Mouse (Mus musculus) gastrocnemius, postnatal 14 days (tissue): ENCODE results near the gene Naa80. TPM values are rescaled to one million over a fixed set of nuclear protein-coding genes. Genes with fewer than 3 reads are reported as not detected.
A peak's percentile ranks its signal among the peaks of the same experiment; 100 is the strongest.

Source experiments
- DNase-seq: peaks from one replicate; pipeline ENCODE4 v3.0.0; 2021; ENCODE audit warnings: mixed read lengths
- intact Hi-C: fragments of 180-260 bp; cut with DNase I; formaldehyde crosslinking; loops from one replicate; pipeline ENCODE4 v1.15.1; 2025; ENCODE audit warnings: low total_unique reads
- total RNA-seq, 2 experiments: library from RNA; stranded (reverse); gene quantifications; 2 replicates each; pipeline ENCODE4 v1.2.3; 2021

Gene Naa80
- total RNA-seq, 2 experiments from 2014 or later = 12.0 TPM

DNA sequence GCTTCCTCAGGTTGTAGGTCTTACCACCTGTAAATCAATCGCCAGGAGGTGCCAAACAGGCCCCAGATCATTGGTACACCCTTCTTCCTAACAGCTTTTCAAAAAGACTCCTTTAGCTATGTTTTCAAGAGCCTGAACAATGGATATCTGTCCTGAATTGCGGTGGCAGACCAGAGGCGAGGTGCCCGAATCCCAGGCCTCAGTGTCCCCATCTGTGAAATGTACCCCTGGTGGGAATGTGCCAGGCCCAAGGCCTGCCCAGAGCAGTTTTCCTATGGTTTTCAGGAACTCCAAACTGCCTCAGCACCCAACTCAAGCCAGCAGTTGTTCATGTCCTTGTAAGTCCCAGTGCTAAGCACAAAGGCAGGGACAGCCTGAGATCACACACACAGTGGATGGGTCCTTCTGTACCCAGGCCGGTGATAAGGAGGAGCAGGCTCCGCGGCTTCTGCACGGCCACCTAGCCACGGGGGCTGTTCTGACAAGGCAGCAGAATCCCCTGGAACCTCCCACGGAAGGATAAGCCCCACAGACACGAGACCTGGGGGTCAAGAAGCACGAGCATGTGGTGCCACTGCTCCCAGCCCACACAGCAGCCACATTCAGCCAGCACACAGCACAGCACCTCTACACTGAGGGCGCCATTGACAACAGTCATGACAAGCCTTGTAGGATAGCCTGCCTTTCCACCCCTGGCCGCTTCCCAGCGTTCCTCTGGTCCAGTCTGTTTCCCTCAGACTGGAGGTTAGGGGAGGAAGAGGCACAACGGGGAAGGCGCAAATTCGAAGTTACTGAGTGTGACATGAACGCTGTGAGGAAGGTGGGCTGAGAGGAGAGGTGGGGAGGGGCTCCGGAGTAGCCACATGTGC is 48.9 kb downstream of the Naa80 start:
- DNase-seq = no peak
- intact Hi-C loops = no loop called here

DNA sequence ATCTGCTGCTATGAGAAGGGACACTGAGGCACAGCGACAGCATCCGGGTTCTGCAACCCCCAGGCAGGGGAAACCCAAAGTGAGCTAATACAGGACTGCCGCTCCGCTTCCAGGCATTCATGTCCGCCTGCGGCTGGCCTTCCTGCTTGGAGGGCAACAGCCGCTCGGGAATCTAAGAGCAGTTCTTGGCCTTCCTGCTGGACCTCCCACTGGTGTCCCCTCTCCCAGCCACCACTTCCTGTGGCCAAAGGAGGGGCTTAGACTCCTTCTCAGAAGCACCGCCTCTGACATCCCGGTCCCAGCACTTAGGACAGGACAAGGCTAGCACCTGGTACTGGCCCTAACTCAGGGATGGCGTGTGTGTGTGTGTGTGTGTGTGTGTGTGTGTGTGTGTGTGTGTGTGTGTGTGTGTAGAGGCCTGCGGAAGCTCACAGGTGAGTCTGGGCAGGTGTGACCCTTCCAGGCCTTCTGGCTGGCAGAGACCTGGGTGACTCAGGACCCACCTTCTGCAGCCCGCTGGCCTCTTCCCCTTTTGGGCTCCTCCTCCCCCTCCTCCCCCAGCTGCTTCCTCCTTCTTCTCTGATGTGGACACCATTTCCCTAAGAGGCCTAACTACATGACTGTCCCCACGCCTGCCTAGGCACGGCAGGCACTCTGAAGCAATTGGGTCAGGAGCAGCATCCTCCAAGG is 50.2 kb downstream of the Naa80 start:
- DNase-seq = peak; percentile 59
- intact Hi-C loops = no loop called here

GRCm38 (mm10) chr9:107629411-107629730 is 50.7 kb downstream of the Naa80 start:
- intact Hi-C loops = no loop called here
- DNase-seq = no peak

DNA sequence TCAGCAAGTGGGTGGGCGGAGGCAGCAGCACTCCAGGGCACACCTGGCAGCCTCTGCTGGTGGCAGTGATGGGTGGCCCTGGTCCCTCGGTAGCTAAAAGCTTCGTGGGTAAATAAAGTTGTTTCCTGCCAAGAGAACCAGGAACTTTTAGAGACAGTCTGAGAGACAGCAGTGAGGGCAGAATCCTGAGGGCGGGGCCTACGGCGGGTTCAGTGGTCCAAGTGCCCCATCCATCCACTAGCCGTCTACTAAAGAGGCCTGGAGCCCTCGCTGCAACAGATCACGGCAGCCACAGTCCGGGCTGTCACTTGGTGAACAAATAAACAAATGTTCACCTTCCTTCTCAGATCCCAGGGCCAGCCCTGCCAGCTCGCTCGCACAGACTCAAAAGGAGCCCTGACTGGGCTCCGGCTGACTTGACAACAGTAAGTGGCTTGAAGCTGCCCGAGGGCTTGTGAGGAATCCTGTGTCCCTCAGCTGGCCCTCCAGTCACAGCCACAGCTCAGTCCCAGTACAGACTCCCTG is 51.3 kb downstream of the Naa80 start:
- intact Hi-C loops = no loop called here
- DNase-seq = no peak

DNA sequence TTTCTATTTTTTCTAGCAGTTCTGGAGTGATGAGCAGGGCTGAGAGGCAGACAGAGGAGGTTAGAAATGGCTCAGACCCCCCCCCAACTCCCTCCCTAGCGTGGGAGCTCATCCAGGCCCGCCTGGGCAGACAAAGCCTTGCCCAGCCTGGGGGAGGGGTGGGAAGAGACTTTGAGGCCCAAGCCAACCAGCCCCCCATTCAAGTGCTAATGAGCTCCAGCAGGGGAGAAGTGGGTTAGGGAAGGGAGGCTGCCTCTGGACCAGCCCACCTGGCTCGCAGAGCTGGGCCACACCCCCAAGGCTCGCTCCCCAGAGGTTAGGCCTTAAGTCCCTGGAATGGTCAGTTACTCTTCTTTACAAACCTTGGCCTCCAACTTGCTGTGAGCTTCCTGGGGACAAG is 51.9 kb downstream of the Naa80 start:
- no peak for DNase-seq

GRCm38 (mm10) chr9:107631311-107631826 is 52.7 kb downstream of the Naa80 start:
- intact Hi-C loops = no loop called here
- no peak for DNase-seq

More for the DNA sequence above, 51.9 kb downstream of the Naa80 start:
- intact Hi-C loops = no loop called here

GRCm38 (mm10) chr9:107631861-107632260 is 53.2 kb downstream of the Naa80 start:
- intact Hi-C loops = no loop called here
- no peak for DNase-seq

- intact Hi-C loops = no loop called here
- DNase-seq = no peak
Measured at GRCm38 (mm10) chr9:107632478-107632877, 53.8 kb downstream of the Naa80 start.

DNA sequence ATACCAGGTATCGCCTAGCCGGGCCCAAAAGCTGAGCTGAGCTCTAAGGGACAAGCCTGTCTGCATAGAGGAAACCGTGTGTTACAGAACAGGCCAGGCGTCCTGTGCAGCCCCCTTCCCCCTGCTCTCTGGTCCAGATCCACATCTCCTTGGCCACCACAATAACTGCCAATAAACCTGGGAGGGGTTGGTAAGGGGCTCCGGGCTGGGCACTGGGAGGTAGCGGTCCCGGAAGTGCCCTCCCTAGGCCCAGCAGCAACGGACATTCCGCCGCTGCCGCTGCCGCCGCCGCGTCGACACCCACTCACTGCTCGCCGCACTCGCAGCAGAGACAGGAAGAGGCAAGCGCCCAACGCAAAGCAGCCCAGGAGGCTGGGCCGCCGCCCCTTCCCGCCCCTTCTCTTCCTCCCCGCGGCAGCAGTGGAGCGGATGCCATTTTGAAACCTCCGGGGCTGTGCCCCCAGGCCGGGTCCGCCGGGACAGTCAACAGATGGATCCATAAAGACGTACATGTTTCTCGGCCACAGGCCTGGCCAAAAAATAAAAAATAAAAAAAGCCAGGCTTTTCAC is 54.5 kb downstream of the Naa80 start:
- DNase-seq = peak; percentile 86
- intact Hi-C loops = no loop called here

Other genes with a start within 250 kb of the Naa80 start
- gene Hemk1, start 240.5 kb upstream of the Naa80 start, total RNA-seq = 10 to 100 TPM; 12.0 to 13.2 TPM
- 10 to 100 TPM; 41.9 to 49.8 TPM for gene 6430571L13Rik, start 238.3 kb upstream of the Naa80 start, total RNA-seq
- gene Cacna2d2, start 179.3 kb upstream of the Naa80 start, total RNA-seq = 1 to 10 TPM in 1 of 2 experiments, under 1 TPM in 1; 0.78 to 1.0 TPM
- 10 to 100 TPM; 18.4 to 19.9 TPM for gene Tmem115, start 44.9 kb upstream of the Naa80 start, total RNA-seq
- gene Cyb561d2, start 36.7 kb upstream of the Naa80 start, total RNA-seq = 1 to 10 TPM; 2.2 to 2.5 TPM
- gene Nprl2, start 36.7 kb upstream of the Naa80 start, total RNA-seq = 1 to 10 TPM; 7.5 to 7.7 TPM
- not detected for gene Zmynd10, start 31.6 kb upstream of the Naa80 start, total RNA-seq
- gene Rassf1, start 27.3 kb upstream of the Naa80 start, total RNA-seq = 10 to 100 TPM; 11.1 to 11.6 TPM
- 10 to 100 TPM; 21.8 to 23.1 TPM for gene Tusc2, start 15.6 kb upstream of the Naa80 start, total RNA-seq
- gene Hyal2, start 10.9 kb upstream of the Naa80 start, total RNA-seq = 10 to 100 TPM; 12.7 to 14.5 TPM
- 1 to 10 TPM; 2.6 to 2.7 TPM for gene Hyal1, start 2.0 kb upstream of the Naa80 start, total RNA-seq
- under 1 TPM; 0.23 to 0.49 TPM for gene Hyal3, start 1.9 kb downstream of the Naa80 start, total RNA-seq
- 10 to 100 TPM; 33.5 to 42.7 TPM for gene Ifrd2, start 8.8 kb downstream of the Naa80 start, total RNA-seq
- 10 to 100 TPM; 27.6 to 35.2 TPM for gene Sema3b, start 30.3 kb downstream of the Naa80 start, total RNA-seq
- gene Gnai2, start 56.5 kb downstream of the Naa80 start, total RNA-seq = 100 to 1,000 TPM; 139 to 152 TPM
- 10 to 100 TPM; 29.8 to 57.1 TPM for gene Slc38a3, start 90.6 kb downstream of the Naa80 start, total RNA-seq
- gene Gnat1, start 100.8 kb downstream of the Naa80 start, total RNA-seq = not detected
- 10 to 100 TPM in 1 of 2 experiments, 1 to 10 TPM in 1; 8.4 to 10.6 TPM for gene Sema3f, start 131.6 kb downstream of the Naa80 start, total RNA-seq
- gene Rbm5, start 192.1 kb downstream of the Naa80 start, total RNA-seq = 10 to 100 TPM; 30.9 to 40.5 TPM